Mouse (Mus musculus) C2C12 (cell line): ENCODE measurements at regions not wholly inside any gene's neighbourhood (a gene's known extent, or its start where the extent isn't known, plus 50 kb on each side); places are given as distances from the start of the nearest gene placed in this dataset.

Experiments used
- CEBPB ChIP-seq: IDR thresholded peaks from one replicate; pipeline ENCODE4 v1.6.1; 2011; ENCODE audit warnings: low read depth, mild to moderate bottlenecking, control low read depth, moderate library complexity
- CTCF ChIP-seq: IDR thresholded peaks from one replicate; pipeline ENCODE4 v1.5.1; 2011; ENCODE audit not compliant: control insufficient read depth, insufficient read depth, insufficient read length
- MAX ChIP-seq: IDR thresholded peaks from one replicate; pipeline ENCODE4 v1.6.1; 2011; ENCODE audit warnings: mild to moderate bottlenecking, control low read depth
- MYOD1 ChIP-seq: IDR thresholded peaks from one replicate; pipeline ENCODE4 v1.6.1; 2011; ENCODE audit warnings: low read depth; ENCODE audit not compliant: control insufficient read depth, insufficient read length
- MYOG ChIP-seq: IDR thresholded peaks from one replicate; pipeline ENCODE4 v1.6.1; 2011; ENCODE audit not compliant: control insufficient read depth, insufficient read length; ENCODE audit errors: extremely low read depth
- USF1 ChIP-seq: IDR thresholded peaks from one replicate; pipeline ENCODE4 v1.6.1; 2011; ENCODE audit warnings: low read depth, mild to moderate bottlenecking, control low read depth, moderate library complexity

DNA sequence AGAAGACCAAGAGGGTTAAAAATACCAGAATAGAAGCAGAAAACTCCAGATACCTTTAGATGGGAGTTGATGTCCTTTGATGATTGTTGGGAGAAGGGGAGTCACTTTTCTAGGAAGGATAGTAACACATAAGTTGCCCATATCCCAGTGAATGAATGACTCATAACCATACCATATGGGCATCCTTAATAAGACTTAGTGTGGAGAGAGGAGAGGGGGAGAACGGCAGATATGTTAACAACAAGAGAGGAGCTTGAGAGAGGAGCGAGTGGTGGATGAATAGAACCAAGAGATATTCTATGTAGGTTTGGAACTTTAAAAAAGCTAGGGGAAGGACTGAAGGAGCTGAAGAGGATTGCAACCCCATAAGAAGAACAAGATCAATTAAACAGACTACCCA lies 539.6 kb downstream of the Adra2a start:
- TF ChIP-seq MYOD1 (no peak), CTCF (no peak), MYOG (no peak), USF1 (no peak), MAX (no peak), CEBPB (no peak)
